Mouse (Mus musculus) adrenal gland, postnatal 4 days (tissue): ENCODE measurements around the gene Hspd1. TPM values are rescaled to one million over a fixed set of nuclear protein-coding genes. Genes with fewer than 3 reads are reported as not detected.
"Not testable (repeated sequence)": the region's sequence is repeated elsewhere in the genome, so short reads cannot be mapped to it uniquely, and the experiment has no call there.

Experiments used
- DNase-seq, 2 experiments: peaks; one replicate each; pipeline ENCODE4 v3.0.0; 2021 to 2022; ENCODE audit warnings: low spot score in 2 of 2, mixed read lengths in 2 of 2
- long read RNA-seq, 2 experiments: library from polyadenylated mRNA; stranded (forward); transcript quantifications; one replicate each; pipeline ENCODE4 v2.0.0; 2021
- total RNA-seq, 2 experiments: library from RNA; stranded (reverse); gene quantifications; 2 replicates each; pipeline ENCODE4 v1.2.3; 2021

Hspd1 gene
- total RNA-seq, result 100 to 1,000 TPM; 727 to 733 TPM
- long read RNA-seq, experiment 1, transcript Hspd1-201 (12 exons, 2,423 nt), result major isoform, 678 of 856 reads
- long read RNA-seq, experiment 1, partial matches to known transcripts, result 128 of 856 reads
- long read RNA-seq, experiment 1, other reads (novel, unspliced or antisense), result 50 of 856 reads
- long read RNA-seq, experiment 2, transcript Hspd1-201 (12 exons, 2,423 nt), result major isoform, 1,401 of 1,753 reads
- long read RNA-seq, experiment 2, partial matches to known transcripts, result 115 of 1,753 reads
- long read RNA-seq, experiment 2, other reads (novel, unspliced or antisense), result 237 of 1,753 reads

DNA sequence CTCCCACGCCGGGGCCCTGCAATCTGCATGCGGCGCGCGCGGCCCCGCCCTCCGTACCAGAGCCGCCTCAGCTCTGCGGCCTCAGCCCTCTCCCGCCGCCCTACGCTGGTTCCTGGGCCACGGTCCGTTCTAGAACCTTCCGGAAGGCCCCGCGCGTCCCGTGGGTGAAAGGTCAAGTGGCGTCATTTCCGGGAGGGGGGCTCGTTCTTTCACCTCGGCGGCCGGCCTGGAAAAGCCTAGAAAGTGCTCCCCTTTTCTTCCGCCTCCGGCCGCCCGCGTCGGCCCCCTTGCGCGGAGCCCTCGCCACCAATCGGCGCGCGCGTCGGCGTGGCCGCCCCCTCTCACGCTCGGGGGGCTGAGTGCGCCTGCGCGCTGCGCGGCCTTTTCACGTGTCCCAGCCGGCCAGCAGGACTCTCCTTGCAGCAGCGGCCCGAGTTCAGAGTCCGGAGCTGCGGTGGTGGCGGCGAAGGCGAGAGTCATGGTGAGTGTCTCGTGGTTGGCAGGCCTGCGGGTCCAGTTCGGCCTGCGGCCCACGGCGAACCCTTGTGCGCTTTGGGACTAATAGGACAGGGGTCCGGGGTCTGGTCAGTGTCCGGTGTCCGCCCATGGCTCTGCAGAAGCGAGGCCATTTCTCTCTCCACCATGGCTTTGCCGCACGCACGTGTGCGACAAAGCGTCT, at the start of gene Hspd1, which contains the start of gene Hspe1:
Gene Hspd1 (minus strand): TSS at position 312 of the 679 bp plus-strand sequence.
Gene Hspe1 (plus strand): TSS at position 201 of the 679 bp plus-strand sequence.
- peak; percentile 97 to 98 for DNase-seq

DNA sequence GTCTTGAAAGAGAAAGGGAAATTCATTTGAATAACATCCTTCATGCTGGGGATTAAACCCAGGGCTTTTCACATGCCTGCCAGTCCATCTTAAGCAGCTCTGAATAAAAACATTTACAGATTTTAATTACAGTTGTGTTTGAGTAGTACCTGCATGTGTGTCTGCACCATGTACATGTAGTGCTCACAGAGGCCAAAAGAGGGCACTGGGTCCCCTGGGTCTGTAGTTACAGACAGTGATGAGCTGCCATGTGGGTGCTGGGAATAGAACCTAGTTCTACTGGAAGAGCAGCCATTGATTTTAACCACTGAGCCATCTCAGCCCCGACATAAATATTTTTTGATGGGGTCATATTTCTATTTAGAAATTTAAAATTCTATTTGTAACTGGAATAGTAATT, 47.8 kb upstream of the Hspd1 start:
- no peak for DNase-seq

DNA sequence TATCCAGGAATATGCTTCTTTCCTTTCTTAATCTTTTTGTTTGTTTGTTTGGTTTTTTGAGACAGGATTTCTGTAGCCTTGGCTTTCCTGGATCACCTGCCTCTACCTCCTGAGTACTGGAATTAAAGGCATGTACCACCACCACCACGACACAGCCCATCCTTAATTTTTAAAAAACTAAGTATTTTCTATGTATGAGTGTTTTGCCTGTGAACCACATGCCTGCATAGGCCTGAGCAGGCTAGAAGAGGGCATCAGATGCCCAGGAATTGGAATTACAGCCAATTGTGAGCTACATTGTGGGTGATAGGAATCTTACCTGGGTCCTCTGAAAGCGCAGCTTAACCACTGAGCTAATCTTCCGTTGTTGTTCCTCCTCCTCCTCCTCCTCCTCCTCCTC, 46.3 kb upstream of the Hspd1 start:
- DNase-seq, result no peak

DNA sequence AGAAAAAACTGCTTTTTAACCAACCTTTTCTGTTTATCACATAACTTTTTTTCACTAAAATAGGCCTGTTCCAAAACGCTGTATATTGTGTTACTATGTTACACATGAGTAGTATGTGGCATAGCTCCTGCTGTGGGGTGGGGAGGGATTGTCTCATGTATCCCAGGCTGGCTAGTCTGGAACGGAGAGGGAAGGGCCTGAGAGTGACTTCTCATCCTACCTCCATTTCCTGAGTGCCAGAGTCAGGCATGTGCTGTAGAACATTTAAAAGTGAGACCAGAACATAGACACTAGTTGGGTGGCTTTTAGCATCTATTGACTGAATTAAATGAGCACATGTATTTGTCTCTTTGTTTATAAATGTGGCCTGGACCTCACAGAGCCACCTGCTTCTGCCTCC, 45.1 kb upstream of the Hspd1 start:
- DNase-seq, result no peak

DNA sequence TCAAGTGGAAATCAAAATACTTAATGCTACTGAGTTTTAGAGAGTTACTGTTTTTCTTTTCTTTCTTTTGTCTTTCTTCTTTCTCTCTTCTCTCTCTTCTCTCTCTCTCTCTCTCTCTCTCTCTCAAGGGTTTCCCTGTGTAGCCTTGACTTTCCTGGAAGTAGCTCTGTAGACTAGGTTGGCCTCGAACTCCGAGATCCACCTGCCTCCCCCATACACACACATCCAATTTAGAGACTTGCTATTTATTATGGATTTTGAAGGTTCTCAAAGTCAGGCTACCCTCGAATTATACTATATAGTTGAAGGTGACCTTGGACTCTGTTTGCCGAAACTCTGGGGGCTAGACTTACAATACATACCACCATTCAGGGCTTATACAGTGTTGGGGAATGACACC, 44.3 kb upstream of the Hspd1 start:
- no peak for DNase-seq

DNA sequence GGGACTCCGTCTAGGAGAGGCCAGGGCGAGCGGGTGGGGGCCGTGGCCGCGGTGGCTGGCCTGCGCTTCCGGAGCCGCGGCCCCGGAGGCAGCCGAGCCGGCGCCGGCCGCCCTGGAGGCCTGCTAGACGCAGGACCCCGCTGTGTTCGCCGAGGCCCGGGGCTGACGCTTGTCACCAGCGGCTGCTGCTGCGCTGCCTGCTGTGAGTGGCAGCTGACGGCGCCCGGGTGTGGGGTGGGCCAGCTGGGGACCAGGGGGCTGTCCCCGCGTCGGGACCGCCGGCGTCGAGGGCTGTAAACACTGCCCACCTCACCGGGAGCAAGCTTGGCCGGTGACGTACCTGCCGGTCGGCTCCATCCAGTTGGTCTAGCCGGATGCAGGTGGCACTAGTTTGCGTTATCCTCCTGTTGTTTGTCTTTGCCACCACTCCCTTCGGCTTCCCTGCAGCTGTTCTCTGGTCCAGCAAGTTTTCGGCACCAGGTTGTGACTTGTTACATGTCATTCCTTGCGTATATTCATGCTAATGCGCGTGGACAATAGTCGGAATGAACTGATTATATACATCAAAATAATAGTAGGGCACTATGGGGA, 43.5 kb upstream of the Hspd1 start:
- peak; percentile 21 to 35 for DNase-seq

DNA sequence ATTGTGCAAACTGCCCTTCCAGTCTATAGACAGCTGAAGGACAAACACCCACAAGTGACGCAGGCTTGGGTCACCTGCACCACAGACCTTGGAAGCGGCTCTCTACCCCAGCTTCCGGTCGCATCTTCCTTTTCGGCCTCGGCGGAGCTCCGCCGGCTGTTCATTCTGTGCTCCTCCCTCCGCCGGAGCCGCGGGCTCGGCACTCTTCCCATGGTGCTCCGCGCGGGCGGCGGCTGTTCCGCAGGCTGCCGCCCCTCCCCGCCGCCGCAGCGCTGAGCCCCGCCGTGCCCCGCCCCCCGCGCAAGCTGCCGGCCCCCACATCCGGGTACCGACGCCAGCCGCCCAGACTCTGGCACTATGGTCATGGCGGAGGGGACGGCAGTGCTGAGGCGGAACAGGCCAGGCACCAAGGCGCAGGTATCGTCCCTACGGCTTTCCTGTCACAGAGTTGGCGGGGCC, 42.9 kb upstream of the Hspd1 start, which contains the start of gene Mob4:
Gene Mob4 (plus strand): TSS at position 289 of the 459 bp plus-strand sequence.
- peak; percentile 91 for DNase-seq

DNA sequence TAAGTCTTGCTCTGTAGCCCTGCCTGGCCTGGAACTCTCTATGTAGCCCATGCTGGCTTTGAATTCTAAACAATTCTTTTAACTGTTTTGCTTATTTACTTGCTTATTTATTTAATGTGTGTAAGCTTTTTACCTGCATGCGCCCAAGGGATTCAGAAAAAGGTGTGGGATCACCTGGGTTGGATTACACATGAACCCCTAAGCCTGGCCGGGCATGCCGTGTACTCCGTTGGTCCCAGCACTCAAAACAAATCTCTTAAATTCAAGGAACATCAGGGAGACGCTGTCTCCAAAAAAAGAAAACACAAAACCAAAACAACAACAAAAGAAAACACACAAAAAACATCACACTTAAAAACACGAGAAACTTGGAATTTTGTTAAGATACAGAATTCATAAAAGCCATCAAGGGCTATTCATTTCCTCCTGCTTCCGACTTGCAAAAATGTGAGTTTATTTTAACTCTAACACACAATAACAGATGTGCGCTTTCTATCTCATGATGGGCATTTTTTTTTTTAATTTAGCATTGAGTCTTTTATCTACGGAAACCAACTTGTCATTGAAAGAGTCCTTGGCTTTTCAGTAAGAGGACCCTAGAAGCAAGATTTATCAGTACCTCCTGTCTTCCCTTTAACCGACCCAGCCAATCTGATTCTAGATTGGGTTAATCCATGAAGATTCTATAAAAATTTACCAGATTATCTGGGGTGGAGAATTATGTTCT, 42.3 kb upstream of the Hspd1 start:
- no peak for DNase-seq

DNA sequence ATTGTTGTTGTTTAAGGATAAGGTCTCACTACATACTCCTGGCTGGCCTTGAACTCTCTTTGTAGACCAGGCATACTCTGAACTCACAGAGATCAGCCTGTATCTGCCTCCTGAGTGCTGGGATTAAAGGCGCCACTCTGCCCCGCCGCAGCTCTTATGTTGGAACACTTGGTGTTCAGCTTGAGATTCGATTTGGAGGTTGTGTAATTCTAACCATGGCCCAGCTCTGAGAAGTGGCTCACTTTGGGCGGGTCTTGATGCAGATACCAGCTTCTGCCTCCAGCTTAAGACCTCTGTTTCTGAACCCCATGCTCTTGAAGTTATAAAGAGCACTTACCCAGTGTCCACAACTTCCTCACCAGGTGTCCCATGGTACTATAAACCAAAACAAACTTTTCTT, 41.7 kb upstream of the Hspd1 start:
- no peak for DNase-seq

DNA sequence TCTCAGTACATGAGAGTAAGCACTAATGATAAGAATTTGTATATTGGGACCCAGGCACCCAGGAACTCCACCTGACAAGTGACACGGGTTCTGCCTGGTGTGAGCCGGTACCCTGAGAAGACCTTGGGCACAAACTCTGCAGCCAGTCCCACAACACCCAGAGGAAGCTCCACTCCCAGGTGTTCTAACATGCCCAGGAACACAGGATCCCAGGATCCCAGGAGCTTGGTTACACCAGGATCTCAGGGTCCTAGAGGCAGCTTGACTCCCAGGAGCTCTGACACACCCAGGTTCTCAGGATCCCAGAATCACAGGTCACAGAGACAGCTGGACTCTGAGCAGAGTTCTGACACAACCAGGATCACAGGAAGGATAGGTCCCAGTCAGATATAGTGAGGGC, 36.1 kb upstream of the Hspd1 start:
- not testable (repeated sequence) for DNase-seq

DNA sequence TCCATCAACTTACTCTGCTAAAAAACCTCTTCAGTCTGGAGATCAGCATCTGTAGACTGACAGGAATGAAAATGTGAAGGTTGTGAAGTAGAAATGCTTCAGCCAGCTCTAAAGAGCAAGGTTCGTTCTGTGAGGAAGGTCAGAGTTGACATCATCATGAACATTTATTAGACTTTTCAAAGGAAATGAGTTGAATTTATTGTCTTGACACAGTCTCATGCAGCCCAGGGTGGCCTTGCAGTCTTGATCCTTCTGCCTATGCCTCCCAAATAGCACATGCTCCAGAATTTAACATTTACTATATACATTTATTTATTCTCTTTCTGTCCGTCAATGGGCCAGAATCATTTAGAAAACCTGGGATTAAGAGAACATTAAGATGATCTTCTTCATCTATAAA, 35.5 kb upstream of the Hspd1 start:
- no peak for DNase-seq

DNA sequence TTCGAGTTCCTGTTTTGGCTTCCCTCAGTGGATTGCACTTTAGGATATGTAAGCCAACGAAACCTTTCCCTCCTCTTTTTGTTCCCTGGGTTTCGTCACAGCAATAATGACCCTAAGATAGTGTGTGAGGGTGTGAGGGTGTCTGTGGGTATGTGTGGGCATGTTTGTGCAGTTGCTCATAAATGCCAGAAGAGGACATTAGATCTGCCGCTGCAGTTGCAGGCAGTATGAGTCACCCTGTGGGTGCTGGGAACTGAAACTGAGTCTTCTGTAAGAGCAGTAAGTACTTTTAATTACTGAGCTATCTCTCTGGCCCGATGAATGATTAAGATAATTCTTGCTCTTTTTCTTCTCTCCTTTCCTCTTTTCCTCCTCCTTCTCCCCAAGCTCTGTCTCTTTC, 35.0 kb upstream of the Hspd1 start:
- DNase-seq, result no peak

DNA sequence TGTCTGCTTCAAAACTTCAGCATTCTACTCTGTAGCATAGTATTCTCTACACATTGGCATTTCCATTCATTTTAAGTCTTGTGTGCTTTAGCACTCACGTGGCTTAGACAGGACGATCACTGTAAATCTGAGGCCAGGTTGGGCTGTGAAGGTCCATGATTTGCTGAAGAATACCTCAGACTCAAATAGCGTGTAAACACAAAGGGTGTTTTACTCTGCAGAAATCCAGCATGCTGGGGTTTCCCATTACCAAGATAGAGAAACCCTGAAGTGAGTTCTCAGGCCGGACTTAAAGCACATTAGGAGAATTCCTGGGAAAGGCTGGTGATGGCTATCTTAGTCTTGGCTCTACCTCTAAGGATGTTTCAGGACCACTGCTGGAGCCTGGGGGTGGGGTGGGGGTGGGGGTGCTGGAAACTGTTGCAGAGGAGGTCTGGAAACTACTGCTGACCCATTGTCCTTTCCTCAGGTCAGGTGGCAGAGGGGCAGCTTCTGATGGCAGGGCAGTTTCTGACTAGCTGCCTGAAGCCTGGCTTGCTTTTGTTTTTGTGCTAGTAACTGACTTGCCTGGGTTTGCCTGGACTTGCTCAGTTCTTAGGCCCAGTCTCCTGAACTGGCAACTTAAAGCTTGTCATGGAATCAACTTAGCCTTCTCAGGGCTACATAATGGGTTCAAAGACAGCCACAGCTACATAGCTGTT, 21.2 kb upstream of the Hspd1 start:
- DNase-seq, result no peak

DNA sequence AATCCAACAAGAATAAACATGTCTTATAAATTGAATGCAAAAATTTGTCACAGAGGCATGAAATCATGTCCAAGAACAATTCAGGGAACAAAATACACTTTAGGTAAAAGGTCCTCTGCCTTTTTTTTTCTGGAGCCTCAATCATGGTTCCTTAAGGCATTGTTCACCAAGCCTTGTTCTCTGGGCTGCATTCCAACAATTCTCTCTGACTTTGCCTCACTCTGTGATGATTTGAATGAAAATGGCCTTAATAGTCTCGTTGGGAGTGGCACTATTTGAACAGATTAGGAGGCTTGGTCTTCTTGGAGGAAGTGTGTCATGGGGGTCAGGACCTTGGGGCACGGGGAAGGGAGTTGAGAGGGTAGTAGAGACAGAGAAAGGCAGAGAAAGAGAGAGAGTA, 20.4 kb upstream of the Hspd1 start:
- no peak for DNase-seq

DNA sequence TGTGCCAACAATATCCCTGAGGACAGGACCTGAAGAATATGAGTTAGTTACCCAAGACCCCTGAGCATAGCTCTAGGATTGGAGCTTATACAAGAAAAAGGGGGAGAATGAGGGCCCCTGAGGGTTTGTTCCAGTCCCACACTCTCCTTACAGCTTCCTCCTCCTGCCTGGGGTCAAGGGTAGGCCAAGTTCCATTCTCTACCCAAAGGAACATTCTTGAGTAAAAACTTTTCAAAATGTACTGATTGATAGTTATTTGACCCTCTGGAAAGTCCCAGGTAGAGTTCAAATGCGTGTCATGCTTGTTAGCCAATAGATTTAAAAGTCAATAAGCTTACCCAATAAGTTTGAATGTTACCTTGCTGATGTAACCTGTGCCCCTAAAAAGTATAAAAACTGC, 19.6 kb upstream of the Hspd1 start:
- no peak for DNase-seq

DNA sequence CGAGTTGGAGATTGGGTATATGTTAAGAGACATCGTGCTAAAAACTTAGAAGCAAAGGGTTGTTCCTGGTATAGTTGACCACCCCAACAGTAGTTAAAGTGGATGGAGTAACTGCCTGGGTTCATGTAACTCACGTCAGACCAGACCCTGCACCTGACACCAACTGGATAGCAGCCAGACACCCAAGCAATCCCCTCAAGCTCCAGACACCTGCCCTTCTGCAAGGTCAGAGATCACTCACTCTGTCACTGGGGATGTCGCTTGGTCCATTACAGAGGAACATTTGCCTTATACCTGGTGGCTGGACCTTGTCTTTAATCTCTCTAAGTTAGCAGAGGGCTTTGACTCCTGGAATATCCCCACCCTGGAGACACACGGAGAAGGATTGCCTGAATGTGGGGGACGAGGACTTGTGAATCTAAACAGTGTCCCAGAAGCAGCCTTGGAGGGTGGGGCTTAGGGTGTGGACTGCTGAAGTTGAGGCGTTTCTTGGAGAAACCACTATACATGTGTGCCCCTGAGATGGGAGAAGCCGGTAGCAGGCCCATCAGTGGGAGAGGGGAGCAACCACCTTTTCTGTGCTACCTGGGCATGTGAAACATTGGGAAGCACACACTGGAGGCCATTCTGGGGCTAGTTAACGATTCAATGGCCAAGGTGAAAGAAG, 19.0 kb upstream of the Hspd1 start:
- DNase-seq, result no peak

DNA sequence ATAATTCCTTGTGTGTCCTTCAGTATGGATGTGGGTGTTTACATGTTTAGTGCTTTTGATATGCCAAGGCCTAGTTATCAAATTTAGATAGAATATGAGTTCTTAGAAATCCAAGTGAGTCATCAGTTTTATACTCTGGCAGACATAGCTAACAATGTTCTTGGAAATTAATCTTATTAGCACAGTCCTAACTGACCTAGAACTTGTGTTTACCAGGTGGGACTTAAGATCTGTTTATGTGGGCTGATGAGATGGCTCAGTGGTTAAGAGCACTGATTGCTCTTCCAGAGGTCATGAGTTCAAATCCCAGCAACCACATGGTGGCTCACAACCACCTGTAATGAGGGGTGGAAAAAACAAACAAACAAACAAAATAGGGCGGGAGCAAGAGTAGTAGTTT, 4.4 kb upstream of the Hspd1 start:
- DNase-seq, result no peak

DNA sequence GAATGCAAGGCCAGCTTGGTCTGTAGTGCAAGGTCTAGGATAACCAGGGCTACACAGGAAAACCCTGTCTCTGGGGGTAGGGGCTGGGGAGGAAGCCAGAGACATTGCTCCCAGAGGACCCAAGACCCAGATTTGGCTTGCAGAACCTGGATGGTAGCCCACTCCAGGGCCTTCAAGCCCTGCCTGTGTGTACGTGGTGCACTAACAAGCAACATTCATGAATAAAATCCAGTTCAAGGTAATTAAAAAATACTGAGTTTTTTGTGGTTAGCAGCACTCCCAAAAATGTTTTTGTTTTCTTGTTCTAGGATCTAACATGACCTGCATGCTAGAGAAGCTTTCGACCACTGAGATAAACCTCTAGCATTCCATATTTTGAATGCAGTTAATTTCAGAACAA, 4.0 kb upstream of the Hspd1 start:
- no peak for DNase-seq

DNA sequence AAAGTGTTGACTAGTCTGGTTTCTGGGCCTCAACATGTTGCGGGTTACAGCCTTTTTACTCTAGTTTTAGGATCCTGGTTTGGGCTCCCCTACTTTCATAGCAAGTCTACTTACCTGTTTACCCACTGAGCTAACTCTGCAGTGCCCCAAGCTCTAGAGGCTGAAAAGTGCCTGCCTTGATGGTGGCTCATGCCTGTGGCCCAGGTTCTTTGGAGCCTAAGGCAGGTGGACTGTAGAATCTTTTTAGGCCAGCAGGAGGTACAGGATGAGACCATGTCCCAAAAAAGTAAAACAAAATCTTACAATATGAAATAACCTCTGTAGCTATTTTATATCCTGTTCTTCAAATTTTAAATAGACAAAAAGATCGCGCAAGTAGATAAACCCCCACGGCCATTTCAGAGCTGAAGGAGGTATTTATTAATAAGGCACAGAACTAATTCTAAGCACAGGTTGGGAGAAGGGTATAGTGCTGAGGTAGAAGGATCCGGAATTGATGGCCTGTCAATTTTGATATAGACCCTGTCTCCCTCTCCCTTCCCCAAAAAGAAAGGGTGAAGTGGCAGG, 1.5 kb upstream of the Hspd1 start:
- DNase-seq, result no peak
